Mouse (Mus musculus): ENCODE results near the gene Ethe1.

DNA sequence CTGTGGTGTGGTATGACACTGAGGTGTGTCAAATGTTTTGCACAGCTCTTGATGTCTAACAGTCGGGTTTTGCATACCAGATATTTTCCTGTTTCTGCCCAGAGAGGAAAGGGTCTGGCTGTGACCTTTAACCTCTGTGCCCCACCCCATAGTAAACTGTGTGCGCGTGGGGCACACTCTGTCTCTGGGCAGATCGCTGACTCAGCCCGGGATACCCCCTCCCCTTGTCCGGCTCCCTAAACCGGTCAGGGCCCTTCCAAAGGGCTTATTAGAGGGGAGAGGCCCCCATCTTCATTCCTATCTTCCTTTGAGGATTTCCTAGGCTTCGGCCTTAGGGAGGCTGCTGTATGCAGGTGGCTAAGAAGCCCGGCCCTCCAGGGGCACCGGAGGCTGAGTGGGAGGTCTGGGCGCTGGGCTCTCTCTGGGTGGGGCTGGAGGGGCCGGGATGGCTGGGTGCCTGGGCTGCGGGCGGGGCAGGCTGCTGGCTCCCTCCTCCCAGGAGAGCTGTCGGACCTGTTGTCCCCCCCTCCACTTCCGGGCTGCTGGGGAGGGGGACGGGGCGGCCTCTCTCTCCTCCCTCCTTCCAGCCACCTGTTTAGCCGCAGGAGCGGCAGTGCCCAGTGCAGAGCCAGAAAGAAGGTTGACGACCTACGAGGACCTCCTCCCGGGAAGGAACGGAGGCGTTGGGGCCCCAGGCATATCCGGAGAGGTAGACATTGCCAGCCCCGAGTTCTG is 23.0 kb downstream of the Ethe1 start, which contains the start of gene Phldb3:
- TF ChIP-seq POLR2A (IDR thresholded peaks at IDR 0.05; ENCODE audit: borderline replicate concordance, low read depth, low read length) = no peak
- peak; percentile 5; the same call in 1 of the 2 replicates for TF ChIP-seq CTCF (IDR thresholded peaks at IDR 0.05; ENCODE audit: low read depth, low read length)

Data from bone marrow macrophage, adult 2 months (primary cell).